Mouse (Mus musculus) layer of hippocampus, adult 18-20 months (tissue): ENCODE measurements around the gene Nol10. TPM values are rescaled to one million over a fixed set of nuclear protein-coding genes. Genes with fewer than 3 reads are reported as not detected.

ENCODE experiments used
- DNase-seq, 2 experiments: peaks; one replicate each; pipeline ENCODE4 v3.0.0; 2022; ENCODE audit warnings: low spot score in 2 of 2
- total RNA-seq, 2 experiments: library from RNA; stranded (reverse); gene quantifications; 2 replicates each; pipeline ENCODE4 v1.2.3; 2021

Gene Nol10
- total RNA-seq, 2 experiments from 2014 or later = 19.5 to 19.7 TPM

GRCm38 (mm10) chr12:17360104-17360503 is 11.8 kb downstream of the Nol10 start:
- DNase-seq = no peak

DNA sequence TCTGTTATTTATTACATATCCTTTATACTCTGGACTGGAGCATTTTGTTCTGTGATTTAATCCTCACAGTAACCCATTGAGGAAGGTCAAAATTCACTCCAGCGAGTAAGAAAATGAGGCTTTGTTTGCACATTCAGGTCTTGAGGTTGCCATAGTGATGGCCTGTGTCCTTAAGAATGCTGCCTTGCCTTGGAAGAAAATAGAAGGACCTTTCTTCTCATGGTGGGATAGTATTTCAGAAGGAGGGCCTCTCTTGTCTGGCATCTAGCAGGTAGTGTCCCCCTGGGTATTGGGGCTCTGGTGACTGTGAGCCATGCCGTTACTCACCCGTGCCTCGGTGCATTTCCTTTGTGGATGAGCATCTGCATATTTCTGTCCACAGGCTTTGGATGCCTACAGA is 12.4 kb downstream of the Nol10 start:
- DNase-seq = no peak

DNA sequence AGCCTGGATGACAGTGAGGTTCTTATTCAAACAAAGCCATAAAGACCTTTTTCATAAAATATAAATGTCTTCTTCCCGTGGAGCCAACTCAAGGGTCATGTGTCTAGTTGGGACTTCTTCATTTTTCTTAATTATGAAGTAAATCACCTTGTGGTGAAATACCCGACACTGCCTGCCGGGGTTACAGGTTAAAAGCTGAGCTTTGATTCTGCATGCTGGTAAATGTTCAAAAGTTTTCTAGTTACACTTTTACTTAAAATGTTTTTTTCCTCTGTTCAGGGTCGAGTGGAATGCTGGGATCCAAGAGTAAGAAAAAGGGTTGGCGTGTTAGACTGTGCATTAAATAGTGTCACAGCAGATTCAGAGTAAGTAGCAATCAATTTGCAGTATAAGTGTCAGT is 14.1 kb downstream of the Nol10 start:
- DNase-seq = no peak

- peak; percentile 44 to 74 for DNase-seq
Measured at GRCm38 (mm10) chr12:17366981-17367380, 18.7 kb downstream of the Nol10 start.

DNA sequence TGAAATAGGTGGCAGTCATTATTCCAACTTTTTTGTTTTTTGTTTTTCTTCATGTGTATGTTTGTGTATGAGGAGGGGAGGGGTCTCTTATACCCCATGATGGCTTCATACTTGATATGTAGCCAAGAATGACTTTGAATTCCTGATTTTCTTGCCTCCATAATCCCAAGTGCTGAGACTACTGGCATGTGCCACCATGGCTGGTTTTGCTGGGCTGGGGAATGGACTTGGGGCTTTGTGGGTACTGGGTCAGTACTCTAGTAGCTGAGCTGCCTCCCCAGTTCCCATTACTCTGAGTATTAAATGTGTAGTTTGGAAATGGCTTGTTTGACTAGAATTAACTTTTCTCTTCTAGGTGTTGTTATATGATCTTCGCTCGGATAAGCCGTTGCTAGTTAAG is 20.9 kb downstream of the Nol10 start:
- no peak for DNase-seq

DNA sequence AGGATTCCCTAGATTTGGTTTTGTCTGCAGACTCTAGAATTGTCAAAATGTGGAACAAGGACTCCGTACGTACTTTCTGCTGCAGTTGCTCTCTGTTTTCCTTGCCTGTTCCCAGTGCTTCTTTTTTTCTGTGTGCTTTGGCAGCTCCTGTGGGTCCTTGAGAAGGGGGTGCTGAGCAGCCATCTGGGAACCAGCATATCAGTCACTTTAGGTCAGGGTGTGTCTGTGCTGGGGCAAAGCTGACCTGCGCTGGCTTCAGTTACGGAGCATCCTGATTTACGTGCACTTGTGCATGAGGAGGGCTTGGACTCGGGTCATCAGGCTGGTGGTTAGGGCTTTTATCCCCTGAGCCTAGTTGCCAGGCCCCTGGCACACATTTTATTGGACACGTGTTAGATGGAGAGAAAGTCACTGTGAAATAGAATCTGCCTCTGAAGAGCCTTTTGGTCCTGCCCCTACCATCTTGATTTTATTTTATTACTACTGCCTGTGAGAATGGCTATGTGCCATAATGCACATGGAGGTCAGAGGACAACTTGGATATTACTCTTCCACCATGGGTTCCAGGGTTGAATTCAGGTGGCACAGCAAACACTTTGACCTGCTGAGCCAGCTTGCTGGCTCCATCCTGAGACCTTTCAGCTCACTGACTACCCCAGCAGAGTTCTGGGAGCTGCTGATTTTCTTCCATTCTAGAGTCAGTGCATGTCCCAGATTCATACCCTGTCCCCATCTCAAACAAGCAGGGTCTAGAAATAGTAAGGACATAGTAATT is 21.5 kb downstream of the Nol10 start:
- DNase-seq = no peak

DNA sequence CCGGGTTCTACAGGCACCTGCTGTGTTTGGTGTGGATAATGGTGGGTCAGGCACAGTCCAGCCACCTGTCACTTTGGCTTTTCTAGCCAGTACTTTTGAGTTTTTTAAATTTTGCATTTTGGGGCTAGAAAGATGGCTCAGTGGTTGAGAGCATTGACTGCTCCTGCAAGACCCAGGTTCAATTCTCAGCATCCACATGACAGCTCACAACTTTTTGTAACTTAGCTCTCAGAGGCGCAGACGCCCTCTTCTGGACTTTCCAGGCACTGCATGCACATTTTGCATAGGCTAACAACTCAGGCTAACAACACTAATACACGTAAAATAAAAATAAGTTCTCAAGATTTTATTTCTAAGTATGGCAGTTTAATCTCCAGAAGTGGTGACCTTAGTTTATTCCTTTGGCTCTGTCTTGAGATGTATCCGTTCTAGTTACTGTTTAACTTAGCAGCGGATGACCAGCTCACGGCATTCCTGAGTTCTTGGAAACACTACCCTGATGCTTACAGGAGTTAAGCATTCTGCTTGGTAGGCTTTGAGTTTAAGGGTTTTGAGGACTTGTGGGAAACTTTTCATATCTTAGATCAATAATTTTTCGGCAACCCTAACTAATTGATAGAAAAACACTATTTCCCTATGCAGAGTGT is 23.5 kb downstream of the Nol10 start:
- no peak for DNase-seq

GRCm38 (mm10) chr12:17372696-17373095 is 24.4 kb downstream of the Nol10 start:
- DNase-seq = no peak

DNA sequence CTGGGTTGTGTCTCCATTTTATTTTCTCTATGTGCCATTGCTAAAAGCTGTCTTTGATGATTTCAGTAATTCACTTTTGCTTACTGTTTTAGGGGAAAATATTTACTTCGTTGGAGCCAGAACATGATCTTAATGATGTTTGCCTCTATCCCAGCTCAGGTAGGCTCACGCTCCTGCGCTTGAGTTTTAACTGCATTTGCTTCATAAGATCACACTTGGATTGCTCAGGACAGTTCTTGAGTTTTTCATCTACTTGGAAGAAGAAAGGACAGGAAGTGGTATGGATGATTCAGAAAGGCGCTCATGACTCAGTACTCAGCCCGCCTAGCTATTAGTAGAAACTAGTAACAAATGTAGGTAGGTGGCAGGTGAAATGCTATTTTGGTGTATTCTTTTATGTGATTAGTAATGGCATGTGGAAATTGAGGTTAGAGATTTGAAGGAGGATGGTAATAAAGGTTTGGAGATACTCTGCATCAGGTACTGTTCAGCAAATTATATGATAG is 25.3 kb downstream of the Nol10 start:
- no peak for DNase-seq

- DNase-seq = no peak
Measured at GRCm38 (mm10) chr12:17375243-17375642, 27.0 kb downstream of the Nol10 start.

DNA sequence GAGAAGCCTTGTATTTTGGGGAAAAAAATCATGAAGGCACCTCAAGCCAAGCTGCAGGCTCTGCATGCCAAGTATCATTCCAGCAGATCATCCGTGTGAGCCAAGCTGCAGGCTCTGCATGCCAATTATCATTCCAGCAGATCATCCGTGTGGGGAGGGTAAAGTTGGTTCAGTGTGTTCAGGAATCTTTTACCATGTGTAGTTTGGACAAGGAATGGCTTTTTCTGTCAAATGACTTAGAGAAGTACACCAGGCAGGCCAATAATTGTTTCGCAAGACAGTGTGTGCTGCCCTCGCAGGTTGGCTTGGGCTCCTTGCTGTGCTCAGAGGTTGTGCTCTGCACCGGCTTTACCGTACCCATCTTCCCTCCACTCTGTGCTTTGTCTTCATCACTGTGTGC is 28.3 kb downstream of the Nol10 start:
- DNase-seq = peak in 1 of 2 experiments; percentile 30

GRCm38 (mm10) chr12:17380991-17381390 is 32.7 kb downstream of the Nol10 start:
- DNase-seq = no peak

DNA sequence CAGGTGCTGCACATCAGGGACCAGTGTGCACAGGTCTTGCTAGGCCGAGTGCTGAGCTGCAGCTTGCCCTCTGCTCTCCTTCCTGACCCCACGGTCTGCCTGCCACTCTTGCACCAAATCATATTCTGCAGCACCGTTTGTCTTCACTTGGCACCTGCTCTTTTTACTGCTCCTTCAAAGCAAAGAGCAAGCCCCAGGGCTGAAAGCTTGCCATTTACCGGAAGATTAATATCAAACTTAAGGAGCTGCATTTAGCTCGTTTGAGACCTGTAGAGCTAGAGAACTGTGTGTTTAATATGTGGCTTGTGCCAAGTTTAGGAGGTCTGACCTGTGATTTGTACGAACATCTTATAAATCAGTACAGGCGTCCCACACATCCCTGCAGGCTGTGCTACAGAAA is 34.5 kb downstream of the Nol10 start:
- DNase-seq = no peak

- DNase-seq = no peak
Measured at GRCm38 (mm10) chr12:17386896-17387295, 38.6 kb downstream of the Nol10 start.

- DNase-seq = no peak
Measured at GRCm38 (mm10) chr12:17387332-17388135, 39.3 kb downstream of the Nol10 start.

GRCm38 (mm10) chr12:17388136-17388437 is 39.8 kb downstream of the Nol10 start:
- no peak for DNase-seq

- DNase-seq = no peak
Measured at GRCm38 (mm10) chr12:17390036-17390435, 41.8 kb downstream of the Nol10 start.

- DNase-seq = no peak
Measured at GRCm38 (mm10) chr12:17390510-17390909, 42.3 kb downstream of the Nol10 start.

GRCm38 (mm10) chr12:17393148-17393547 is 44.9 kb downstream of the Nol10 start:
- no peak for DNase-seq

- DNase-seq = no peak
Measured at GRCm38 (mm10) chr12:17397150-17397549, 48.9 kb downstream of the Nol10 start.

DNA sequence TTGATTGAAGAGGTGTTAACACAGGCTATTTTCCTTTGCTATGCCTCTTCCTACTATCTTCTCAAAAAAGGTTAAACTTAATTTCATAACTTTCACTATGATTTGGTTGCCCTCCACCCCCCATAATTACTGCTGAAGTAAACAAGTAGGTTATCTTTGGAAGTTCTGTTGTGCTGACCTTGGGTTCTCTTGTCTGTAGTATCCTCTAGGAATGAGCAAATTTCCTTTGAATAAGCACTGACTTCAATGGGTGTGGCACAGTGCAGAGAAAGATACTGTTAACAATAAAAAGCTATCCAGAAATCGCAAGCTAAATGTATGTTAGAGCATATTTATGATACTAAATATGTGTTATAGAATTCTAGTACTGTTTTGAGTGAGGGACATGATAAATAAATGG is 53.2 kb downstream of the Nol10 start:
- no peak for DNase-seq

- DNase-seq = no peak
Measured at GRCm38 (mm10) chr12:17402116-17402515, 53.9 kb downstream of the Nol10 start.
